Mouse (Mus musculus) intestine, postnatal 0 days (tissue): ENCODE data around the gene D8Ertd738e. TPM values are rescaled to one million over a fixed set of nuclear protein-coding genes. Genes with fewer than 3 reads are reported as not detected.

Source experiments
- ATAC-seq: fragments of 200-750 bp; cut with Nextera tagmentation; 2 replicates; pipeline ENCODE4 v1.8.0; 2017; ENCODE audit warnings: mild to moderate bottlenecking, moderate TSS enrichment, moderate library complexity
- H3K27ac ChIP-seq: fragments of 300-500 bp; sonication (generic); 2 replicates; pipeline ENCODE4 v1.5.1; 2014; ENCODE audit warnings: mild to moderate bottlenecking, low read depth, low read length, moderate library complexity
- H3K27me3 ChIP-seq: fragments of 300-500 bp; sonication (generic); replicated peaks from 2 replicates; pipeline ENCODE4 v1.6.1; 2014; ENCODE audit warnings: low read length, mixed read lengths; ENCODE audit not compliant: control insufficient read depth, insufficient read depth
- H3K36me3 ChIP-seq: fragments of 300-500 bp; sonication (generic); 2 replicates; pipeline ENCODE4 v1.6.1; 2014; ENCODE audit warnings: mild to moderate bottlenecking, moderate library complexity; ENCODE audit not compliant: control insufficient read depth, insufficient read depth
- H3K4me1 ChIP-seq: fragments of 300-500 bp; sonication (generic); replicated peaks from 2 replicates; pipeline ENCODE4 v1.6.1; 2014; ENCODE audit warnings: antibody characterized with exemption, low read length, mixed read lengths; ENCODE audit not compliant: control insufficient read depth, insufficient read depth
- H3K4me2 ChIP-seq: fragments of 300-500 bp; sonication (generic); replicated peaks from 2 replicates; pipeline ENCODE4 v1.6.1; 2014; ENCODE audit warnings: low read depth, mild to moderate bottlenecking, moderate library complexity
- H3K4me3 ChIP-seq: fragments of 300-500 bp; sonication (generic); 2 replicates; pipeline ENCODE4 v1.5.1; 2014; ENCODE audit warnings: low read depth, low read length
- H3K9ac ChIP-seq: fragments of 300-500 bp; sonication (generic); 2 replicates; pipeline ENCODE4 v1.6.1; 2014; ENCODE audit warnings: mild to moderate bottlenecking, low read depth, low read length
- H3K9me3 ChIP-seq: fragments of 300-500 bp; sonication (generic); 2 replicates; pipeline ENCODE4 v1.6.1; 2016; ENCODE audit warnings: mixed run types; ENCODE audit not compliant: control insufficient read depth
- CTCF ChIP-seq: sonication (generic); IDR thresholded peaks from 2 replicates; pipeline ENCODE4 v1.5.1; 2016; ENCODE audit warnings: low read depth, mild to moderate bottlenecking, control low read depth, antibody characterized with exemption, moderate library complexity
- WGBS: fragments of 180-500 bp; shearing (Covaris S2); extraction: QIAGEN DNeasy Blood & Tissue Kit; methylation state at CpG from one replicate; pipeline ENCODE4 v1.1.7; 2014; 5-methylcytosine and 5-hydroxymethylcytosine counted together
- polyA plus RNA-seq: library from polyadenylated mRNA; unstranded; fragments of >200 nt; fragmentation: Nextera tagmentation; extraction: Ambion mirVana; gene quantifications from 2 replicates; pipeline ENCODE4 v1.2.1, GENCODE M21; 2015

The D8Ertd738e gene
- polyA plus RNA-seq, 1 experiment from 2014 or later: 308 TPM

DNA sequence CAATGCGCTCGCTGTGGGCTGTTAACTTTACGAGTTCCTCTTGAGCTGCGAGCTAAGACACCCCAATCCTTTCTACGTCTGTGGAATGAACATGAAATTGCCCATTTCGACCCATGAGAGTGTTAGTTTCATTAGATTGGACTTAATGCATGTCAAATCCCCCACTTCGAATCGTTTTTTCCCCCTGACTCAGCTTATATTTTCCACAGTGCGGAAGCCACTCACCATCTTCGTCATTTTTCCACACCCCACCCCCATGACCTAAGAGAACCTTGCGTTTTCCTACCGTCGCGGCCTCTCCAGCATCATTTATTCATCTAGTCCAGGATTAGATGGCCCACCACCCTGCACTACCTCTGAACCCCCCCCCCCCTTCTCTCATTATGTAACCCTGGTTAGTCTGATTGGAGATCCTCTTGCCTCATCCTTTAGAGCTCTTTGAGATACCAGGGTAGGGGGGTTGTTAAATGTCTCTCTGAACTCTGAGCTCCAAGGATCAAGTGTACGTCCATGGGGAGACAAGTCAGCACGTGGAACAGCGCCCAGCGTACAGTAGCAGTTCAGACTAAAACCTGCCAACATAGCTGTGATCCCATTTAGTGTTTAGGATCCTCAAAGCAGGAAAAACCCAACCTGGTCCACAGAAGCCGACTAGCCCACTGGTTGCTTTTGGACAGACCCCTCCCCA is 11.8 kb downstream of the D8Ertd738e start:
- Histone ChIP-seq H3K9me3 (no peaks in the 10 kb centered on the region), H3K27me3 (no peaks in the 10 kb centered on the region), H3K36me3 (no peaks in the 10 kb centered on the region), H3K4me3 (peak overlapping the region; percentile 89), H3K9ac (peak overlapping the region; percentile 57), H3K27ac (peak overlapping the region; percentile 55), H3K4me2 (peak overlapping the region; percentile 67), H3K4me1 (0 out of 2 replicates have a peak, but pooled peaks cover 6% of the 10 kb centered on the region)
- WGBS: 12% methylated on average over 19 of the region's 19 CpGs
- no peak for TF ChIP-seq CTCF
- ATAC-seq: no peak

DNA sequence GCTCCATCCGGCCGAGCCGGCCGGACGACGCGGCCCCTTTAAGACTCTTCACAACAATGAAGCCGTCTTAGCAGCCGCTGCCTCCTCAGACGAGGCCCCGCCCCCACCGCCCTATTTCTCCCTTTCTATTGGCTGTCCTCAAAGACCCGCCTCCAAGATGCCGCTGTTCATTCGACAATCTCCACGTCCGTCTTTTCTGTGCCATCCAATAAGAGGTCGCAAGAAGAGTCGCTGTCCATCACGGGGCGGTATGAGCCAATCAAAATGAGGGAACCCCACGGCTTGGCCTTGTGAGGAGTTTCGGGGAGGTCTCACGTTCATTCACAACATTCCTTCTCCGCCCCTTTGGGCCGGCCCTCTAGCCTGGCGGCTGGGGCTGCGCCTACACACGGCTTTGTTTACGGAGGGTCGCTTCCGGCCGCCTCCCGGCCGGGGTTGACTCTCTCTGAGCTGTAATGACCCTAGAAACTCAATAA is 12.5 kb downstream of the D8Ertd738e start, which contains the start of gene Zswim4:
Gene Zswim4 (minus strand): TSS at position 58 of the 476 bp plus-strand sequence.
- no peak for TF ChIP-seq CTCF
- ATAC-seq: peak; percentile 98
- no peaks in the 10 kb centered on the region for H3K27me3 ChIP-seq
- peak within 1 kb of the TSS; percentile 55 for H3K27ac ChIP-seq
- no peaks in the 10 kb centered on the region for H3K9me3 ChIP-seq
- H3K4me3 ChIP-seq: peak within 1 kb of the TSS; percentile 89
- 0 out of 2 replicates have a peak, but pooled peaks cover 6% of the 10 kb centered on the region for H3K4me1 ChIP-seq
- WGBS: under 1% methylated on average over 35 of the region's 35 CpGs
- peak within 1 kb of the TSS; percentile 96 for H3K4me2 ChIP-seq
- peak within 1 kb of the TSS; percentile 89 for H3K9ac ChIP-seq
- H3K36me3 ChIP-seq: no peaks in the 10 kb centered on the region

DNA sequence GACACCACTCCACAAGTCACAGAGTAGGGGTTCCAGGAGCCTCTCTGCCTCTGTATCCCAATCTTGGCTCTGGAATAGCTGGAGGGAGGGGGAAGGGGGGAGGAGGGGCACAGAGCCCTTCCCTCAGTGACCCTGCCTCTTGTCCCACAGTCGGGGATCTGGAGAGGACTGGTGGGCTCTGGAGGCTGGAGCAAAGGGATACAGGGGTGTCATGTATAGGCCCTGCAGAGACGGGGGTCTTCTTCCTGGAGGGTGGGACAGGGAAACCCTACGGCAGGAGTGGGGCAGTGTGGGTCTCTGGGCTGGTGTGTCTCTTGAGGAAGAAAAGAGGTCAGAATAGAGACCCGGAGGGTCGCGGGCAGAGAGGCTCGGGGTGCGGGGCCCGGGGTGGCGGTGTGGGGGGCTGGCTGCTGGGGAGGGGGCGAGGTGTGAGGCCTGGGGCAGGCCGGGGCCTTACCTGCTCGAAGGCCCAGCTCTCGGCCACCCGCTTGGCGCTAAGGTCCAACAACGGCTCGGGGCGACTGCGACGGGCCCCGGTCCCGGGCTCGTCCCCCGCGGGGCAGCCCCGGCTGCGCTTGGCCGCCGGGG is 13.0 kb downstream of the D8Ertd738e start:
- Histone ChIP-seq H3K4me3 (peak overlapping the region; percentile 89), H3K9me3 (no peaks in the 10 kb centered on the region), H3K27ac (peak overlapping the region; percentile 29; the same call in 1 of the 2 replicates), H3K27me3 (no peaks in the 10 kb centered on the region), H3K4me1 (0 out of 2 replicates have a peak, but pooled peaks cover 6% of the 10 kb centered on the region), H3K4me2 (peak overlapping the region; percentile 96), H3K36me3 (no peaks in the 10 kb centered on the region), H3K9ac (peak overlapping the region; percentile 89)
- WGBS: under 1% methylated on average over 27 of the region's 30 CpGs
- peak; percentile 11 for ATAC-seq
- no peak for TF ChIP-seq CTCF

GRCm38 (mm10) chr8:84235746-84236409 is 13.6 kb downstream of the D8Ertd738e start:
- Histone ChIP-seq H3K4me3 (peak overlapping the region; percentile 89), H3K27ac (no peak overlapping the region), H3K9me3 (no peaks in the 10 kb centered on the region), H3K9ac (peak overlapping the region; percentile 89), H3K27me3 (no peaks in the 10 kb centered on the region), H3K36me3 (peaks cover 2% of the 10 kb centered on the region), H3K4me1 (0 out of 2 replicates have a peak, but pooled peaks cover 6% of the 10 kb centered on the region), H3K4me2 (peak overlapping the region; percentile 96)
- TF ChIP-seq CTCF: no peak
- 12% methylated on average over 10 of the region's 10 CpGs for WGBS
- no peak for ATAC-seq

GRCm38 (mm10) chr8:84233055-84233454 is 16.5 kb downstream of the D8Ertd738e start:
- no peak overlapping the region for H3K27ac ChIP-seq
- ATAC-seq: no peak
- H3K9me3 ChIP-seq: no peaks in the 10 kb centered on the region
- H3K27me3 ChIP-seq: no peaks in the 10 kb centered on the region
- H3K4me1 ChIP-seq: 0 out of 2 replicates have a peak, but pooled peaks cover 6% of the 10 kb centered on the region
- WGBS: 91% methylated on average over 2 of the region's 2 CpGs
- no peak overlapping the region for H3K4me2 ChIP-seq
- H3K9ac ChIP-seq: no peak overlapping the region
- H3K4me3 ChIP-seq: no peak overlapping the region
- no peak for TF ChIP-seq CTCF
- H3K36me3 ChIP-seq: peaks cover 31% of the 10 kb centered on the region

GRCm38 (mm10) chr8:84230735-84231134 is 18.8 kb downstream of the D8Ertd738e start:
- Histone ChIP-seq H3K36me3 (peaks cover 53% of the 10 kb centered on the region), H3K9me3 (no peaks in the 10 kb centered on the region), H3K9ac (no peak overlapping the region), H3K4me2 (no peak overlapping the region), H3K4me1 (no peaks in the 10 kb centered on the region), H3K27ac (no peak overlapping the region), H3K27me3 (no peaks in the 10 kb centered on the region), H3K4me3 (no peak overlapping the region)
- no peak for ATAC-seq
- peak; percentile 57 for TF ChIP-seq CTCF
- WGBS: 82% methylated on average over 17 of the region's 17 CpGs
